Mouse (Mus musculus) megakaryocyte, embryonic 14.5 days (primary cell): Measurements from ENCODE around the gene Mindy4.

Experiments used
- FLI1 ChIP-seq: IDR thresholded peaks from 2 replicates; pipeline ENCODE4 v1.6.1; 2012; ENCODE audit warnings: low read length, inconsistent platforms, mixed read lengths
- GATA1 ChIP-seq: IDR thresholded peaks from 3 replicates; pipeline ENCODE4 v1.6.1; 2012; ENCODE audit warnings: mixed read lengths, low read length, inconsistent platforms, borderline replicate concordance

DNA sequence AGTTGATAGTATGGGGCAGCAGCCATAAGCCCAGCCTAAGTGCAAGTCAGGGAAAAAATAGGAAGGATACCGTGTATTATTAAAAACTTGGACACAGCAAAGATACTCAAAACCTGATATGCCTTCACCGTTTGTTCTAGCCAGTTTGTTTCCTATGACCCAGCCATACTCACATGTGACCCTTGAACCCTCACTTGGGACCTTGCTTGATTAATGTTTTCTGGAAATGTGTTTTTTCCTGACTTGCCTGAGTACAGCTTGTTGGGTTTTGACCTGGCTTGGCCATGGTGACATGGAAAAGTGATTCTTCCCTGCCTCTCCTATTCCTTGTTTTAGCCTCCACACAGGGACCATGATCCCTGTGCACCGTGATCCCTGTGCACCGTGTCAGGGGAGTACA is 75.3 kb downstream of the Mindy4 start:
- no peak for TF ChIP-seq GATA1
- no peak for TF ChIP-seq FLI1
